Mouse (Mus musculus): ENCODE measurements at regions not wholly inside any gene's neighbourhood (a gene's known extent, or its start where the extent isn't known, plus 50 kb on each side); places are given as distances from the start of the nearest gene placed in this dataset.

DNA sequence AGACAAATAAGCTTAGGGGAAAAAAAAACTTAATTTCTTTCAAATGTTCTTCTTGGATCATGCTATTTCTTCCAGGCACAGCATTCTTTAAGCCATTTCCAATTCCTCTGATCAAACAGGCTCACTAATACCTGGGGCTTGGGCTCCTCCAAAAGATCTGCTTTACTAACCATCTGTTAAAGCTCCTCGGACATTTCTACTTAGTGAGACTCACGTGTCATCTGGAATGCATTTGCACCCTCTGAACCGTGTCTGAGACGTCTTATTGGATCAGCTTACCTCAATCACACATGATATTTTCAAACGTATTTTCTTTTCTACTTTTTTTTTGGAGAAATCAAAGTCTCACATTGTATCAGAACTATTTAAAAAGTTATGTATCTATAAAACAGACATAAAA, 132.4 kb downstream of the Npr3 start:
- no peak for DNase-seq (ENCODE audit: low spot score)

DNA sequence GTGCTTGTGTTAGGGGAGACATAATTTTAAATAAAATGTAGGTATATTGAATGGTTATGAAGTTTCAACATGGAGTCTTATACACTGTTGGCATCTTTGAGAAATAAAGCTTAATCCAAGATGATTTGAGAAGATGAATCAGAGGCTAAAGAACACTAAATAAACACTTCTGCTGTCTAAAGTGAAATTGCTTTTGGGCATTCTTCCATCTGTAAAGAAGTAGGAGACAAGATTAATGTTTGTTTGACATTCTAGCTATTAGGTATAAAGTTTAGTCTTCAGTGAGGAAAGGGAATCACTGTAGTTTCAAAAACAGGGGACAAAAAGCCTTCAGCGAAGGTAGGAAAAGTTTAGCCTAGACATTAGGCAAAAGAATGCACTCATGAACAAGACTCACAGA, 136.5 kb downstream of the Npr3 start:
- no peak for DNase-seq (ENCODE audit: low spot score)

DNA sequence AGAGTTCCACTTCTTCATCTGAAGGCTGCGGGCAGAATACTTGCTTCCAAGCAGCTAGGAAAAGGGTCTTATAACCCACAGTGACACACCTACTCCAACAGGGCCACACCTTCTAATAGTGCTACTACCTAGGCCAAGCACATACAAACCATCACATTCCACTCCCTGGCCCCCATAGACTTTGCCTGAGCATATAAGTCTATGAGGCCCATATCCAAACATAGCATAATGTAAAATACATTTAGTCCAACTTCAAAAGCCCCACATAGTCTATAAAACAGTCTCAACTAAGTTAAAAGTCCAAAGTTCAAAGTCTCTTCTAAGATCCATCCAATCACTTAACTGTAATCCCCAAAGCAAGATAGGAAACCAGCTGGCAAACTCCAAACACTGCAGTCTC, 149.1 kb downstream of the Npr3 start:
- no peak for DNase-seq (ENCODE audit: low spot score)

DNA sequence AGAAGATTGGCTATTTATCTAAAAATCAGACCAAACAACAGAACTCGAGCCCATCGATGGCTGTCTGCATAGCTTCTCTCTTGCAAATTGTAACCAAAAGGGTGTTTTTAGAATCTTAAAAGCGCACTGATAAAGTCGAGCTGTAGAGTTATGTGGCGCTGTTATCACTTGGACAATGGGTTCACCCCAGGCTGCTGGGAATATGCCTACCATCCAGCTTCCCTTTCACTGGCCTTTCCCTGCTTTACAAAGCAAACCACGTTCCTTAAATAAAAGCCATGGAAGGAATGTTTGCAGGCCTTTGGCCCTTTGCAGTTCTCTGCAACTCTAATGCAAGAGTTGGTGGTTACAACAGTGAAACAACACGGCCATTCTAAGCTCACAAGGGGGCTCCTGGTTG, 150.3 kb downstream of the Npr3 start:
- no peak for DNase-seq (ENCODE audit: low spot score)

DNA sequence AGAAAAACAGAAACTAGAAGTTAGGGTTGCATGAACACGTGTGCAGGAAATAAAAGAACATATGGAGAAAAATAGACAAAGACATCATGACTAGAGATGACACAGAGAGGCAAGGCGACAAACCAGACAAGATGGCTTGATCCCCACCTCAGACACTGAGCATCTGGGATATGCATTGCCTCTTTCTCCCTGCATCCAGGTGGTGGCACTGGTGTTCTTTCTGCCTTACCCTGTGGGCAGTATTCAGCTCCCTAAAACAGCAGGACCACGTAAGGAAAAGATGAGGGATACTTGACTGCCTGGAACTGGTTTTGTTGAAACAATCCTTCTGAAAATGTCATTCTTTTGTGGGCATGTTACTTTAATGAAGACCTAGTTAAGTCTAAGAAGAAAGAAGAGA, 153.9 kb downstream of the Npr3 start:
- peak; percentile 22 for DNase-seq (ENCODE audit: low spot score)

DNA sequence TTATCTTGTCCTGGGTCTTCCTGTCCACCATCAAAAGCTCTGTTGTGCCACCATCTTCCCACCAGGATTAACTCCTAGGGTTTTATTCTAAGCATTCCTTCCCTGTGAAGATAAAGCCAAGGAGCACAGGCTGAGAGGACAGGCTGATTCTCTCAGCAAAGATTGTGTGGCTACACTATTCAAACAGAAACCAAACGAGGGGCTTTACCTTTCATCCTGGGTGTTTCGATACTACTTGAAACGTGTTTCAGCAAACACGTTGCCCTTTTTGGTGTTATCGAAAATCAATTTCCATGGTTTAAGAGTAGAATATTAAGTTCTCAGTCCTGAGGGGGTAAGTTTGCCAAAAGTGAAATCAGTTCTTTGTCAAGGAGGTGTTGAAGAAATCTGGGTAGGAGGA, 156.2 kb downstream of the Npr3 start:
- no peak for DNase-seq (ENCODE audit: low spot score)

DNA sequence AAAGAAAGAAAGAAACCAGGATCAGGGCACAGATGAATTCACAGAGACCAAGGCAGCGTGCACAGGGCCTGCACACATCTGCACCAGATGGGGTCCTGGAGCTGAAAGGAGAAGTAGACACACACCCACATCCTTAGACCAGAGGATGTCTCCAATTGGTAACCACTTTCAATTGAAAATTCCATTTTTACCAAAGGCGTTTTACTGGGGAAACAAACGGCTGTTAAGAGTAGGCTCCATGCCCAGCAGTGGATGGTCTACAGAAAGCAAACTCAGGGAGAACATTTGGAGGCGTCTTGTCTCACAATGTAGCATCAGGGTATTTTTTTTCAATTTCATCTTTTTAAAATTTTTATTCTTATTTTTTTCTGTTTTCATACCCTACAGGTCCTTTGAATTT, 157.6 kb downstream of the Npr3 start:
- no peak for DNase-seq (ENCODE audit: low spot score)

DNA sequence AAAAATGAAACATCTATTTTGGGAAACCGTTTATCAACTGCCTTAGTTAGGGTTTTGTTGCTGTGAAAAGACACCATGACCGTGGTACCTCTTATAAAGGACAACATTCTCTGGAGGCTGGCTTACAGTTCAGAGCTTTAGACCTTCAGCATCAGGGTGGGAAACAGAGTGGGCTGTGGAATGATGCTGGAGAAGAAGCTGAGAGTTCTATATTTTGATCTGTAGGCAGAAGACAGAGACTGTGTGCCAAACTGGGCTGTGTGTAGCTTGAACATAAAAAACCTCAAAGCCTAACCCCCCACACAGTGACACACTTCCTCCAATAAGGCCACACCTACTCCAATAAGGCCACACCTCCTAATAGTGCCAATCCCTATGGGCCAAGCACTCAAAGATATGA, 158.8 kb downstream of the Npr3 start:
- DNase-seq (ENCODE audit: low spot score) = no peak

DNA sequence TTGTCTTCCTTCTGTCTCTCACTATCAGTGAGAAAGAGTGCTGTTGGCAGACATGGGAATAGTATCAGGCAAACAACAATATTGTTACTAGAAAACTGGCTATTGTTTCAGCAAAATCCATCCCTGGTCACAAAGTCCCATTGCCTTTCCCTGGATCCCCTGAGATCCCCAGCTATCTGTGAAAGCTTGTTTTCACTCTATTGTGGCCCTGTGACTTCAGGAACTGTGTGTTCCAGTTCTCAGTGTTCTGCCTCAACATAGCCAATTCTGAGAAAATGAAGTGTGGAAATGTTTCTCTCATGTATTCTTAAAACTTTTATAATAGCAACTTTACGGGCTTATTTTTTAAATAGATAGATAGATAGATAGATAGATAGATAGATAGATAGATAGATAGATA, 160.3 kb downstream of the Npr3 start:
- no peak for DNase-seq (ENCODE audit: low spot score)

DNA sequence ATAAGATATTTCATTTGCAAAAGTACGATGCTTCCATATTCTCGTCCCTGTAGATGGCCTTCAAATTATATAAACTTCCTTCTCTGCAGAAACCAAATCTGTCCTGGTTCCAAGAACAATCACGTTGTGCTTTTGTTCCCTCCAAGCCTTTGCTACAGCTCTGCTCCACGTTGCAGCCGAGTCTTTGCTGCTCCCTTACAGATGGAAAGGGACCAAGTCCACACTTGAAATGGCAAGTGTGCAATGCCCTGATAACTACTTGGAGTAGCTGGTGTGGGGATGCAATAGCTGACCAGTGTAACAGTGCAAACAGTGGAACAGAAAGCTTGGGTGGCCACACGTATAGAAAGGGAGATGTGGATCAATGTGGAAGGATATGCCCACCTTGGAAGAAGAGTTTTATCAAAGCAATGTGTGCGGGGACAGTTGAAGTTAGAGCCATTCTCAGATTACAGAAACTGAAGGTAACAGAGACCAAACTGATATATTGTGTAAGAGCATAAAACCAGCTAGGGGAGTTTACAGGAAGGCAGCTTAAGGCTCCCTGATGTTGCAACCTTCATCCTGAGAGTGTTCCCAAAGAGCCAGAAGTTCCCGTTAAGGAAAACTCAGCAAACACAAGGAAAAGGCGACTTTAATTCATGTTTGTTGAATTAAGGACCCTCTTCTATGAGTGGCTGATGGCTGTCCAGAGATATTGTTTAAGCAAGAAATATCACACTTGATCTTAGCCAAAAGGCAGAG, 161.3 kb downstream of the Npr3 start:
- DNase-seq (ENCODE audit: low spot score) = no peak

DNA sequence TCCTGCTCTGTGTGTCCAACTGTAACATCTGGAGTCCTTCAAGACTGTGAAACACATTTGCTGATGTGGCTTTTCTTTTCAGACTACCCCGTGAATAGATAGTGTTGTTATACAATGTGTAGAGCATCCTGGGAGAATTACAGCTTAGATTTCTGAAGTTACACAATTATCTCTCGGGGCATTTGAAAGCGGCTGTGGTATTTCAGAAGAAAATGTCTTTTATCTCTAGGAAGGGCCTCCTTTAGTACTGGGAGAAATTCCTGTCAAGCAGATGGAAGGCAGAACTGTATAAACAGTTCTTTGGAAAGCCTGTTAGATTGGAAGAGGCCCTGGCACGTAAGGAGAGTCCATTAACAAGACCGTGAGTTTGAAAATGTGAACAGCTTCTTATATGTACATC, 162.2 kb downstream of the Npr3 start:
- DNase-seq (ENCODE audit: low spot score) = no peak

DNA sequence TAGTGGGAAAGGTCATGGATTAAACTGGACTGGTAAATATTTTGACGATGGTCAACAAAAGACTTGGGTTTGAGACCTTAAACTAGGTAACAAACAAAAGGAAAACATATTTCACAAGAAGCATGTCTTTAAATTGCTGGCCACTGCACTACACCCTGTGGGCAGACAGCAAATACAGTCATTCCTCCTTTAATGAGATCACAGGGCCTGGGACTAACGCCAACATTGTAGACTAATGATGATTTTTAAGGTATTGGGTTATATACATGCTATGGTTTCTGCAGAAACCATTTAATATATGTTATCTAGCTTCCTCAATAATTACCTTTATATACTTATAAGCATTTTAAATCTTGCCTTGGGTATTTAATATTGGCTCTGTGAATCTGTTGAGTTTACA, 162.8 kb downstream of the Npr3 start:
- DNase-seq (ENCODE audit: low spot score) = no peak

DNA sequence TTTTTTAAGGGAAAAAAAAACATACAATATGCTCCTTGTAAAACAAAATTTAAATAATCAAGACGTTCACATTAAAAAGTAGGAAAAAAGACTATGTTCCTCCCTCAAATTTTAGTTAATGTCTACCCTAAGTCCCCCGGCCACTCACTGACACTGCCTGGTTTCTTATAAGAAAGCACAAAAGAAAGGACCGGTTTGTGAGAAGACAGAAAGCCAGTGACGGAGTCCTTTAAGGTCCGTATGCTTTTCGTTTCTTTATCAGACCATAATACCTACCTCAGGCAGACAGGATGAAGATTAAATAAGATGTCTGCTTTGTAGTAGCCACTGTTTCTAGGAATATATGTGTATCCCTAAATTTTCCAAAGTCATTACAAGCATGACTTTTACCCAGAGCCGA, 164.3 kb downstream of the Npr3 start:
- DNase-seq (ENCODE audit: low spot score) = no peak

DNA sequence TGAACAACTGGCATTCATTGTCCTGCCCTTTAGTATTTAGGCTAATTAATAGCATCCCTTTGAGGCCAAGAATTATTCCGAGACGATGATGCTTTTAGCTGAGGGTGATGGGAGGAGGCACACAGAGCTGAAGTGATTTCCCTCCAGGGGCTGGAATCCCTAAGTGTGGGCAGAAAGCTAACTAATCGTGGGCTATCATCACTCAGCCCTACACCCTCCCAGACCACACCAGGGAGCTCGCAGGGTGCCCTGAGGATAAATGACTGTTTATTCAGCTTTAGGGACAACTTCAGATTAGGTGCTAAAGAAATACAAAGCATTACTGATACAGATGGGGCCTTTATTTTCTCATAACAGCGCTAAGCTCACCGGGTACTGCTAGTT, 164.7 kb downstream of the Npr3 start:
- no peak for DNase-seq (ENCODE audit: low spot score)

DNA sequence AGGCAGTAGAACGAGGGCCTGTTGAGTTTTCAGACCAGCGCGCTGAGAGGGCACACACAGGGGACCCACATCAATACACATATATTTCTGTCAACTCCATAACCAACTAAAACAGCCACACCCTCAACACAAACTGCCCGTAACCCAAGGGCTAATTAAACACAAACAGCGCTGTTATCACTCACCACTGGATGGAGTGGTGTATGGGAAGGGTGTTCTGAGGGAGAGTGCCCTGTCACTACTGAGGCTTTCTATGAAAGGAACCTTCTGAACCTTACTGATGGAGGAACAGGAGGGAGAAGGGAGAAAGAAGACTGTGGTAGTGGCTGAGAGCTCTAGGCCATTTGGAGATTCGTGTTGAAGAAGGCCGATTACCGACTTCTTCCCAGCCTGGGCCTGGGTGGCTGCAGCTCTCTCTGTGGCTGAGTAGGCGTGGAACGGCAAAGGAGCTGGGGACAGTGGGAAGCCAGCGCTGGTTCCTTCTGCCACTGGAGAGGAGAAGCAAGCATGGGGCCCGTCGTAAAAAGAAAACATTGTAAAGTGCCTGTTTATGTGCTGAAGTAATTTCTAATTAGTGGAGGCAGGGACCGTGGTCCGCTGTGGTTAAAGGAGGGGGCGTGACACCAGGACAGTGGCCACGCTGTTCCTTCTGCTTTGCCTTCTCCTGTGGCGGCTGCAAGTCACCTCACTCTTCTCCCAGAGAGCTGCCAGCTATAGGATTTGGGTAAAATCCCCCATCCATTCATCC, 165.3 kb downstream of the Npr3 start:
- no peak for DNase-seq (ENCODE audit: low spot score)

DNA sequence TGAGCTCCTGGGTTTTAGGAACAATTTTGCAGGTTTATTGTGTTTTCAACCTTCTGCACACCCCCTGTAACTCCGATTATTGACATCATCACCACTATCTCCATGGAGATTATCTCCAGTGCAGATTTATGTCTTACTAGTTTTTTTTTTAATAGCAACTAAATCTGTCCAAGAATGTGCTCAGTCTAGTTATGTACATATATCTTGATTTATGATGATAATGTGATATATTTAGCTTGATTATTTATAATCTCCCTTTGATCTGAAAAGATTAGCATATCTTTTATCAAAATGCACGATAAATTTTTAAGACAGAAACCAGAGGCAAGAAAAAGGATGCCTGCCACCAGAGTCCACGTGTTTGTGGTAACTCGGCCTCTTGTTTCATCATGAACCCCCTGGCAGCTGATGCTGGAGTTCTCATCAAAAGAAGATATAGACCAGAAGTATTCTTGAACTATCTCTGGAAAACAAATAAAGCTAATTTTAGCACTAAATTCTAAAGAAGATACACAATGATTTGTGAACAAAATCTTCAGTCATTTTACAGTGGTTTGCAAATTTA, 169.6 kb downstream of the Npr3 start:
- DNase-seq (ENCODE audit: low spot score) = no peak

DNA sequence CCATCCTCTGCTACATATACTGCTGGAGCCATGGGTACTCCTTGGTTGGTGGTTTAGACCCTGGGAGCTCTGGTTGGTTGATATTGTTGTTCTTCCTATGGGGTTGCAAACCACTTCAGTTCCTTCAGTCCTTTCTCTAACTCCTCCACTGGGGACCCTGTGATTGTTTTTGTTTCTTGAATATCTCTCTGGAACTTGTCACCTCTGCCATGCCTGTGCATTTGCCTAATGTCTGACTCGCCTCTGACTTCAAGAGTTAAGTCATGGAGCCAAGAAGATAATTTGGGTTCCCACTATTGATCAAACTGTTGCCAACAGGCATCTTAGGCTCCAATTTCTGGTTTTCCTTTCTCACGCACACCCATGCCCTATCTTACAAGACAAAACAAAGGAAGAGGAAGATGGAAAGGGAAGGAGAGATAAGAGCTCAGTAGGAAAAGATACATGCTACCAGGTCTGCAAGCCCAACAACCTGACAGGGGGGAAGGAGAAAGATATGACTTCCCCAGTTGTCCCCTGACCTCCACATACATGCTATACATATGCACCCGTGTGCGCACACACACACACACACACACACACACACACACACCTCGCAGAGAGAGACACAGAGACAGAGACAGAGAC, 172.3 kb downstream of the Npr3 start:
- no peak for DNase-seq (ENCODE audit: low spot score)

DNA sequence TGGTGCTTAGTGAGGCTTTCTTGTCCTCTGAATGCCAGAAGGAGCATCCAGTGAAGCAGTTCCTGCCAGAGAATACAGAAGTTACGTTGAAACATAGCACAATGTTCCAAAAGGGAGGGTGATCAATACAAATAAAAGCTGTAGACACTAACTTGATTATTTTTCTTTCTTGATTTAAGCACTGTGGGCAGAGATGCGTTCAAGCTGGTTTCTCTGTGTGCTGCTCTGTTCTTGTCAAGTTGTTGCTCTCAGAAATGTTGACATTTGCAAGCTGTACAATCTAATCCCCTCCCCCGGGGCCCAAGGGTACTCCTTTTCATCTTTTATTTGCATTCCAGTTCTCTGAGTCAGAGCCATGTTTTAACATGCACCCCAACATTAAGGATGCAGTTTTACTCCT, 177.7 kb downstream of the Npr3 start:
- DNase-seq (ENCODE audit: low spot score) = no peak

DNA sequence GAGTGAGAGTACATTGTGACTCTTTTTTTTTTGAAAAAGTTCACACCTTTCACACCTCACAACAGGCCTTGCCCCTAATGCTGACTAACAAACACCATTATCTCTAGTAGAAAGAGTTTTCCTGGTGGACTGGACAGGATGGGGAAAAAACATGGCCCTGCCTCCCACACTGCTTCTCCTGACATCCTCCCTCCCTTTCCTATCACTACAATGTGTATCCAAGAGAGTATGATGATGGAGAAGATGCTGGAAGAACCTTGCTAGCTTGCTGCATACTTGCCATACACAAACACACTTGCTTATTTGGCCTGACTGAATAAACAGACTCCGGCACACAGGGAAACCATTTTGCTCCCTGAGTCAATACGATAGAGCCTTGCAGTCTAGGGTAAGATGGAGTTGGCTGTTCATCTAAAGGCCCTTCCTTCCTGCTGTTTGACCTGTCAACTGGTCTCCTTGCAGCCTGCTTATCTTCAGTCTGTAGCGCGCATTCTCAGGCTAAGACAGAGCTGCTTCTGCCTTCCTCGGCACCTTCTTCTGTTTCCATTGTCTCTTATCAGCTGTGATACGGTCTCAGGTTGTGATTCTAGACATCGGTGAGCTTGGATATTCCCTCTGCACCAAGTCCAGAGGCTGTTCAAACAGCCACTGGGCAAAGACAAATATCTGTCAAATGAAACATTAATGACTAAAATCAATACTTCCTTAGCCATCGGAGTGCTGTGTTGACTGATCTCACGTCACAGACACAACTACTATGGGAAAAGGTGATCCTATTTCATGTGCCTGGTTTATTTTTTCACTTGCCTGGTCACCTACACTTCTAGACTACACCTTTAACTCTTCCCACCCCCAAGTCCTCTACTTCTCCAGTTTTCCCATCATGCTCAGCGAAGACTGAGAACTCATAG, 181.2 kb downstream of the Npr3 start:
- no peak for DNase-seq (ENCODE audit: low spot score)

DNA sequence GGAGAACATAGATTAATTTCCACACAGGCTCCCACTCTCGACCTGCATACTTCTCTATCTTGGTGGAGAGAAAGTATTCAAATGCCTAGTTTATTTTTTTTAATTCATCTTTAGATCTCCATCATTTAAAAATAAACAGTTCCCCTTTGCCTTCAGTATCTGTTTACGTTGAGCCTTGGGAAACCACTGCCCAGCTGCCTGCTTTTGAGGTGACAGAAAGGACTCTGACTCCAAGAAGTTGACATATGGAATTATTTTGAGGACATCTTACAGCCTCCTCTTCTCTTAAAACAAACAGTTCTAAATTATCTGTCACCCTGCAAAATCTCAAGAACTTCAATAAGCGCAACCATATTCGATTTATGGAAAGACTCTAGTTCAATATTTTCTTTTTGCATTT, 186.4 kb downstream of the Npr3 start:
- no peak for DNase-seq (ENCODE audit: low spot score)

DNA sequence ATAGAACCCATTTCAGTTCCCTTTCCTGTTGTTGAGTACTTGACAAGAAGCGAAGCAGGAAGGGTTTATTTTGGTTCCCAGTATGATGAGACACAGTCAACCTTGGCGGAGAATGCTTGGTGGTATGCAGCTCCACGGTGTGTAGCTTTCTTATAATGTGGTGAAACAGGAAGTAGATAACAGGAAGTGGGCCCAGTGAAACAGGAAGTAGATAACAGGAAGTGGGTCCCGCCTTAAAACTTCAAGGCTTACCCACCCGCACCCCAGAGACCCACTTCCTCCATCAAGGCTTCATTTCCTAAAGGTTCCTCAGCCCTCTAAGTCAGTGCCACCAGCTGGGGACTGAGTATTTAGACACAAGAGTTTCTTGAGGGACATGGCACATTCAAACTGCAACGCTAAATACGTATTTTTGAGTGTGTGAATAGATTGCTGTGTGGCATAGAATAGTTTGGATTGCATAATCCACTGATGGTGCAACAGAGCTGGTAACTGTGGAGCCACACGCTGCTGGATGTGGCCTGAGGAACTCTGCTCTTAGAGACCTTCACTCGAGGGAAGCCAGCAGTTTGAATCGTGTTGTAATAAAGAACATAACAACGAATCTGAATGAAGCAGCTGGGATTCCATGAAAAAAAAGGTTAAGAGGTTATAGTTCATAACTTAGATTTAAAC, 190.8 kb downstream of the Npr3 start:
- no peak for DNase-seq (ENCODE audit: low spot score)

All from ovary, postnatal 14 days (tissue).